In genomic region chr1:165789066-165789660, GRCm38 (mm10) we compare ENCODE assay signal across 21 mouse cellular contexts. TPM values are rescaled to one million over a fixed set of nuclear protein-coding genes. Genes with fewer than 3 reads are reported as not detected.
A peak's percentile ranks its signal among the peaks of the same experiment; 100 is the strongest.
DNase-seq lines count a peak whose midpoint lies in the region; TF ChIP-seq lines count a peak whose summit lies in the region.
"Had no signal": no experiment of that assay in that cellular context is flagged by ENCODE, and none has a peak within 500 bp of the region (broad histone marks: within the 10 kb centered on the region; RNA-seq: fewer than 3 reads in every experiment).

No protein-coding gene starts in this region.

- TF ChIP-seq CTCF in bone marrow, adult 2 months (IDR thresholded peaks at IDR 0.05; ENCODE audit: control insufficient read depth, insufficient read depth, low read length): no peak

- intact Hi-C loops in left cerebral cortex, postnatal 36 days (cut with DNase I): no loop called here
- intact Hi-C loops in left cerebral cortex, postnatal 4 days (cut with DNase I): no loop called here

- H3K4me3 ChIP-seq in bone marrow, adult 2 months (replicated peaks; ENCODE audit: control insufficient read depth, low read depth, low read length): peak overlapping the region; percentile 26
- H3K4me3 ChIP-seq: embryonic facial prominence, embryonic 12.5 days; heart, embryonic 12.5 days; hindbrain, embryonic 13.5 days had no signal

- no peaks in the 10 kb centered on the region; the same call in 1 of the 2 replicates for H3K4me1 ChIP-seq in bone marrow, adult 2 months (ENCODE audit: control insufficient read depth, insufficient read depth, low read length)
- H3K4me1 ChIP-seq: heart, embryonic 12.5 days had no signal

- TF ChIP-seq POLR2A in bone marrow, adult 2 months (IDR thresholded peaks at IDR 0.05; ENCODE audit: borderline replicate concordance, control insufficient read depth, low read depth, low read length): no peak

- 87% methylated on average over 17 of the region's 17 CpGs for WGBS in bone marrow, adult 2 months

- H3K27ac ChIP-seq in bone marrow, adult 2 months (ENCODE audit: control insufficient read depth, insufficient read depth, low read depth, low read length, poor library complexity): peak overlapping the region; percentile 29; the same call in 1 of the 2 replicates
- H3K27ac ChIP-seq: embryonic facial prominence, embryonic 12.5 days; hindbrain, embryonic 13.5 days; liver, embryonic 14.5 days; stomach, postnatal 0 days had no signal

- DNase-seq in embryo, embryonic 10 days (ENCODE audit: low spot score): peak; percentile 37
- DNase-seq in embryo, embryonic 10.5 days (ENCODE audit: low spot score): no peak
- peak; percentile 68 for DNase-seq in CD4-positive helper T cell, adult 2 months (ENCODE audit: low read depth, low spot score)
- DNase-seq in thymus, postnatal 0 days (ENCODE audit: low spot score): peak; percentile 70
- DNase-seq in left cerebral cortex, postnatal 36 days (ENCODE audit: low spot score in 2 of 2): no peak
- DNase-seq in left cerebral cortex, postnatal 4 days: no peak
- no peak for DNase-seq in kidney, adult 8-10 months
- DNase-seq: adrenal gland, postnatal 25 days; cerebellum, postnatal 10 days; gastrocnemius, postnatal 36 days; kidney, postnatal 10 days; layer of hippocampus, adult 9-11 months; spleen, adult 18-20 months had no signal

RNA-seq across cellular contexts. Expression of gene Cd247, which starts 0.7 kb away (rescaled TPM):
- 3.3 and 4.9 TPM in 2 replicates for polyA plus RNA-seq in bone marrow, adult 2 months (2011; ENCODE audit: insufficient read depth, insufficient read length, low replicate concordance, missing spikeins)
- polyA plus RNA-seq in thymus, postnatal 0 days (2015; fragmentation: Nextera tagmentation; extraction: Ambion mirVana): 282 TPM in 2 replicates
- total RNA-seq in left cerebral cortex, postnatal 36 days (2021): under 1 TPM in 1 of 2 experiments, not detected in 1; 0.25 TPM
- under 1 TPM in 1 of 2 experiments, not detected in 1; 0.28 TPM for total RNA-seq in left cerebral cortex, postnatal 4 days (2021)
- total RNA-seq: left cerebral cortex, postnatal 10 days; midbrain, postnatal 0 days had no signal

RNA-seq across cellular contexts. Expression of gene Creg1, which starts 25.6 kb away (rescaled TPM):
- 288 and 312 TPM in 2 replicates for polyA plus RNA-seq in bone marrow, adult 2 months (2011; ENCODE audit: insufficient read depth, insufficient read length, low replicate concordance, missing spikeins)
- 70.5 and 73.3 TPM in 2 replicates for polyA plus RNA-seq in thymus, postnatal 0 days (2015; fragmentation: Nextera tagmentation; extraction: Ambion mirVana)
- 10 to 100 TPM; 23.4 to 28.2 TPM for total RNA-seq in left cerebral cortex, postnatal 36 days (2021)
- total RNA-seq in left cerebral cortex, postnatal 4 days (2021): 10 to 100 TPM; 14.0 to 17.9 TPM

Comparison
In these comparisons a context has a peak if more than half of its experiments do, and no peak if none do; other contexts are left out.
1. DNase-seq: peak in embryo, embryonic 10 days (single experiment), CD4-positive helper T cell, adult 2 months (single experiment) and thymus, postnatal 0 days (single experiment); none in embryo, embryonic 10.5 days (single experiment), left cerebral cortex, postnatal 36 days (0 of 2), left cerebral cortex, postnatal 4 days (single experiment) and kidney, adult 8-10 months (0 of 2).